Mouse (Mus musculus): ENCODE measurements at regions not wholly inside any gene's neighbourhood (a gene's known extent, or its start where the extent isn't known, plus 50 kb on each side); places are given as distances from the start of the nearest gene placed in this dataset.

DNA sequence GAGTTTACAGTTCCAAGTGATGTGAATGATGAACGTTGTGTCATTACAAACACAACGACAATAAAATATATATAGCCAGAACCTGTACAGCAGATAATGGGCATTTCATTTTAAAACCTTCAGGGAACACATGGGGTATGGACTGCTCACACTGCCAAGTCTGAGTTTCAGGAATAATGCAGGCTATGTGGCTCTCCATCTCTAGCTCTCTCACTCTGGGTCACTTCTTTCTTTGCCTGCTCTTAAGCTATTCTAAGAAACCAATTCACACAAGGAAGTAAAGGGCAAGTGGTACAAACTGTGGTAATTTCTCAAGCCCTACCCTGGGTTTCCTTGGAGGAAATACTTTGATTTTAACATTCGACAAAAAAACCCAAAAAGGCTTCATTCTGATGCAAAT, 192.5 kb downstream of the Efnb2 start:
- Histone ChIP-seq H3K9me3 (no peaks in the 10 kb centered on the region), H3K4me1 (peaks cover 10% of the 10 kb centered on the region), H3K36me3 (no peaks in the 10 kb centered on the region), H3K4me3 (no peak overlapping the region), H3K27ac (no peak overlapping the region), H3K27me3 (ENCODE audit: insufficient read depth, poor library complexity, severe bottlenecking) (no peaks in the 10 kb centered on the region)
- no peak for DNase-seq (ENCODE audit: low spot score)
- WGBS: 62% methylated on average over 3 of the region's 3 CpGs

DNA sequence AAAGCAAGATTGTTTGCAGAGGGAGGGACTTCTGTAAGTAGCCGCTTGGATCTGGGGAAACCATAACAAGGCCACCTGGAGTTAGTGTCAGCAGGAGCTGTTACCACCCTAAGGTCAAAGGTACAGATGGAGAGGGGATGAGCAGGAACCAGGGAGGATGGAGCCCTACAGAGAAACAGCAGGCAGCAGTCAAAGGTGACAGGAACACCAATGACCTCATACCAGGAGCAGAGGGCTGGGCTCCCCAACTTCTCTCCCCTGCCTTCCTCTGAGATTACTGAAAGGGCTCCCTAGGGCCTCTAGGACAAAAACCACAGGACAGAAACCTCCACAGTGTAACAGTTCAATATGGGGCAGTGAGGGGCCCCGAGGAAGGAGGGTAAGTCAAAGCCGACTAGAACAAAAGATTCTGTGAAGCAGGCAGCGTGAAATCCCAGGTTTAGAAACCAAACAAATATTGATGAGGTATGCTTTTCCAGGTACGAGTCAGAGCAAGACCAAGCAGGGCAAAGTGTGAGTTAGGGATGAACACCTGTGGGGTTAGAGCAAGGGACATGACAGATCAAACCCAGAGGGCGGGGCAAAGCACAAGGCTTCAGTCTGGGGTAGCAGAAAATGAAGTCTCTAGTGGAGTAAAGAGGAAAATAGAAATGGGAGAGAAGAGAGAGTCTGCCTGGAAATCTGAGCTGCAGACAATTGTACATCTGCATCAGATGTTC, 194.4 kb downstream of the Efnb2 start:
- 13% methylated on average over 6 of the region's 6 CpGs for WGBS
- H3K27ac ChIP-seq: peak overlapping the region; percentile 49
- H3K4me3 ChIP-seq: no peak overlapping the region
- H3K9me3 ChIP-seq: no peaks in the 10 kb centered on the region
- peaks cover 10% of the 10 kb centered on the region for H3K4me1 ChIP-seq
- no peak for DNase-seq (ENCODE audit: low spot score)
- H3K27me3 ChIP-seq (ENCODE audit: insufficient read depth, poor library complexity, severe bottlenecking): no peaks in the 10 kb centered on the region
- H3K36me3 ChIP-seq: no peaks in the 10 kb centered on the region

DNA sequence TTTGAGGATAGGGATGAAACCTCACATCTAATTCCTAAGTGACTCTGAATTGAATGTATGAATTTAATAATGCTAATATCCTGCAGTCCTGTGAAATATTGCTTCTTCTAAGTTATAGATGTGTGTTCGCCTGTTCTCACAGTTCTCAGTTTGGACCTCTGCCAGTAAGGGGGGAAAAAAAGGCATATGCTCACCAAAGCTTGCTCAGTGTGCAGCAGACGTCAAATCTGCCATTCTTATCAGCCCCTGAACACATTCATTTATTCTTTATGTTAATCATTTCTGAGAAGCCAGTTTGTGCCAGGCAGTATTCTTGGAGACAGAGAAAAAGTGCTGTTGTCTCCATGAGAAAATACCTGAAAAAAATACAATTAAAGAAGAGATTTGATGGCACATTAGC, 198.6 kb downstream of the Efnb2 start:
- no peak overlapping the region for H3K4me3 ChIP-seq
- H3K4me1 ChIP-seq: peaks cover 11% of the 10 kb centered on the region
- H3K27me3 ChIP-seq (ENCODE audit: insufficient read depth, poor library complexity, severe bottlenecking): no peaks in the 10 kb centered on the region
- WGBS: 48% methylated on average over 2 of the region's 2 CpGs
- no peak for DNase-seq (ENCODE audit: low spot score)
- H3K36me3 ChIP-seq: no peaks in the 10 kb centered on the region
- no peaks in the 10 kb centered on the region for H3K9me3 ChIP-seq
- no peak overlapping the region for H3K27ac ChIP-seq

GRCm38 (mm10) chr8:8457536-8457935, 203.5 kb downstream of the Efnb2 start:
- no peaks in the 10 kb centered on the region for H3K9me3 ChIP-seq
- WGBS: 47% methylated on average over 5 of the region's 5 CpGs
- no peak overlapping the region for H3K27ac ChIP-seq
- no peaks in the 10 kb centered on the region for H3K36me3 ChIP-seq
- H3K4me3 ChIP-seq: no peak overlapping the region
- DNase-seq (ENCODE audit: low spot score): no peak
- no peaks in the 10 kb centered on the region for H3K27me3 ChIP-seq (ENCODE audit: insufficient read depth, poor library complexity, severe bottlenecking)
- peaks cover 12% of the 10 kb centered on the region for H3K4me1 ChIP-seq

GRCm38 (mm10) chr8:8453944-8454343, 207.1 kb downstream of the Efnb2 start:
- Histone ChIP-seq H3K27me3 (ENCODE audit: insufficient read depth, poor library complexity, severe bottlenecking) (no peaks in the 10 kb centered on the region), H3K27ac (no peak overlapping the region), H3K9me3 (no peaks in the 10 kb centered on the region), H3K36me3 (no peaks in the 10 kb centered on the region), H3K4me3 (no peak overlapping the region), H3K4me1 (peaks cover 12% of the 10 kb centered on the region)
- WGBS: 81% methylated on average over 6 of the region's 6 CpGs
- no peak for DNase-seq (ENCODE audit: low spot score)

GRCm38 (mm10) chr8:8452226-8452625, 208.8 kb downstream of the Efnb2 start:
- WGBS: 66% methylated on average over 9 of the region's 9 CpGs
- no peak for DNase-seq (ENCODE audit: low spot score)
- peaks cover 6% of the 10 kb centered on the region for H3K4me1 ChIP-seq
- H3K27ac ChIP-seq: no peak overlapping the region
- H3K4me3 ChIP-seq: no peak overlapping the region
- H3K27me3 ChIP-seq (ENCODE audit: insufficient read depth, poor library complexity, severe bottlenecking): no peaks in the 10 kb centered on the region
- no peaks in the 10 kb centered on the region for H3K36me3 ChIP-seq
- no peaks in the 10 kb centered on the region for H3K9me3 ChIP-seq

GRCm38 (mm10) chr8:8448911-8449310, 212.1 kb downstream of the Efnb2 start:
- WGBS: 82% methylated on average over 4 of the region's 4 CpGs
- no peaks in the 10 kb centered on the region for H3K27me3 ChIP-seq (ENCODE audit: insufficient read depth, poor library complexity, severe bottlenecking)
- no peak overlapping the region for H3K4me3 ChIP-seq
- DNase-seq (ENCODE audit: low spot score): no peak
- no peaks in the 10 kb centered on the region for H3K4me1 ChIP-seq
- no peak overlapping the region for H3K27ac ChIP-seq
- H3K9me3 ChIP-seq: no peaks in the 10 kb centered on the region
- no peaks in the 10 kb centered on the region for H3K36me3 ChIP-seq

- DNase-seq (ENCODE audit: low spot score): no peak
- Histone ChIP-seq H3K4me3 (no peak overlapping the region), H3K27ac (peak overlapping the region; percentile 67; the same call in 1 of the 2 replicates), H3K36me3 (no peaks in the 10 kb centered on the region), H3K9me3 (no peaks in the 10 kb centered on the region), H3K4me1 (peaks cover 26% of the 10 kb centered on the region), H3K27me3 (ENCODE audit: insufficient read depth, poor library complexity, severe bottlenecking) (no peaks in the 10 kb centered on the region)
- 45% methylated on average over 6 of the region's 6 CpGs for WGBS
Measured at GRCm38 (mm10) chr8:8441568-8441967, 219.5 kb downstream of the Efnb2 start.

GRCm38 (mm10) chr8:8440903-8441302, 220.1 kb downstream of the Efnb2 start:
- DNase-seq (ENCODE audit: low spot score): no peak
- Histone ChIP-seq H3K4me3 (peak overlapping the region; percentile 15; the same call in 1 of the 2 replicates), H3K4me1 (peaks cover 26% of the 10 kb centered on the region), H3K27ac (peak overlapping the region; percentile 67; the same call in 1 of the 2 replicates), H3K27me3 (ENCODE audit: insufficient read depth, poor library complexity, severe bottlenecking) (no peaks in the 10 kb centered on the region), H3K9me3 (no peaks in the 10 kb centered on the region), H3K36me3 (no peaks in the 10 kb centered on the region)
- WGBS: 50% methylated on average over 8 of the region's 8 CpGs

GRCm38 (mm10) chr8:8426201-8426600, 234.8 kb downstream of the Efnb2 start:
- Histone ChIP-seq H3K27ac (no peak overlapping the region), H3K4me3 (no peak overlapping the region), H3K36me3 (no peaks in the 10 kb centered on the region), H3K9me3 (no peaks in the 10 kb centered on the region), H3K27me3 (ENCODE audit: insufficient read depth, poor library complexity, severe bottlenecking) (no peaks in the 10 kb centered on the region), H3K4me1 (no peaks in the 10 kb centered on the region)
- no peak for DNase-seq (ENCODE audit: low spot score)
- WGBS: 72% methylated on average over 4 of the region's 4 CpGs

GRCm38 (mm10) chr8:8423443-8423842, 237.6 kb downstream of the Efnb2 start:
- WGBS: 93% methylated on average over 2 of the region's 2 CpGs
- H3K4me1 ChIP-seq: no peaks in the 10 kb centered on the region
- H3K27ac ChIP-seq: no peak overlapping the region
- H3K36me3 ChIP-seq: no peaks in the 10 kb centered on the region
- no peaks in the 10 kb centered on the region for H3K9me3 ChIP-seq
- H3K4me3 ChIP-seq: no peak overlapping the region
- no peaks in the 10 kb centered on the region for H3K27me3 ChIP-seq (ENCODE audit: insufficient read depth, poor library complexity, severe bottlenecking)
- no peak for DNase-seq (ENCODE audit: low spot score)

DNA sequence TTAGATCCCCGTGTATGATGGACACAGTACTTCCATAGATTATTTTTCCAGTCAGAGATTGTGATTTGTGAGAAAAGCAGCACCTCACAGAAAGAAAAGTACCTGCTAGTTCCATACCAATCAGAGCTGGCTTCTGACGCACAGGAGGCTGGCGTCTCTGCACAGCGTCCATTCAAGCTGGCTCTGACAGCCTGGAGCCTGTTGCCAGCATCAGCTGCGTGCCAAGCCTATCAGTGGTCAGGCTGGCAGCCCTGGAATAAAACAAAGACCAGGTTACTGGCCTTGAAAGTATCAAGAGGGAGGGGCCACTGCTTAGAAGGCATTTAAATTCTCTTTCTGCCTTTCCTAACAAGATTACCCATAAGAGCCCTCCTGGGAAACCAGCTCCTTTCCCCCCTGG, 239.3 kb downstream of the Efnb2 start:
- 53% methylated on average over 5 of the region's 5 CpGs for WGBS
- no peaks in the 10 kb centered on the region for H3K4me1 ChIP-seq
- no peak overlapping the region for H3K27ac ChIP-seq
- H3K4me3 ChIP-seq: no peak overlapping the region
- DNase-seq (ENCODE audit: low spot score): no peak
- H3K27me3 ChIP-seq (ENCODE audit: insufficient read depth, poor library complexity, severe bottlenecking): no peaks in the 10 kb centered on the region
- no peaks in the 10 kb centered on the region for H3K9me3 ChIP-seq
- no peaks in the 10 kb centered on the region for H3K36me3 ChIP-seq

- no peaks in the 10 kb centered on the region for H3K27me3 ChIP-seq (ENCODE audit: insufficient read depth, poor library complexity, severe bottlenecking)
- no peaks in the 10 kb centered on the region for H3K4me1 ChIP-seq
- no peaks in the 10 kb centered on the region for H3K9me3 ChIP-seq
- no peak overlapping the region for H3K4me3 ChIP-seq
- no peak for DNase-seq (ENCODE audit: low spot score)
- H3K36me3 ChIP-seq: no peaks in the 10 kb centered on the region
- WGBS: 83% methylated on average over 15 of the region's 15 CpGs
- no peak overlapping the region for H3K27ac ChIP-seq
Measured at GRCm38 (mm10) chr8:8419360-8420330, 241.4 kb downstream of the Efnb2 start.
